21 mouse cellular contexts compared by ENCODE assay signal in genomic region chr9:83483419-83483818, GRCm38 (mm10).
"Had no signal": no experiment of that assay in that cellular context is flagged by ENCODE, and none has a peak within 500 bp of the region (broad histone marks: within the 10 kb centered on the region; RNA-seq: fewer than 3 reads in every experiment).

No protein-coding gene starts in this region.

- H3K27me3 ChIP-seq: limb, embryonic 15.5 days; megakaryocyte, embryonic 14.5 days; midbrain, embryonic 13.5 days; neural tube, embryonic 13.5 days; stomach, embryonic 15.5 days had no signal

- H3K4me2 ChIP-seq: limb, embryonic 15.5 days; liver, embryonic 11.5 days; midbrain, embryonic 13.5 days; neural tube, embryonic 13.5 days; stomach, embryonic 15.5 days had no signal

- ATAC-seq: inflammation-experienced regulatory T-cells, adult 6 months; intestine, embryonic 16.5 days; liver, postnatal 0 days; midbrain, embryonic 13.5 days; midbrain, embryonic 16.5 days had no signal

- H3K4me3 ChIP-seq: limb, embryonic 15.5 days; megakaryocyte, embryonic 14.5 days; midbrain, embryonic 10.5 days; midbrain, embryonic 13.5 days; myocyte; neural tube, embryonic 13.5 days; stomach, embryonic 15.5 days had no signal

- H3K9me3 ChIP-seq: limb, embryonic 15.5 days; megakaryocyte, embryonic 14.5 days; midbrain, embryonic 10.5 days; midbrain, embryonic 13.5 days; neural tube, embryonic 13.5 days; stomach, embryonic 15.5 days had no signal

- H3K9ac ChIP-seq: limb, embryonic 15.5 days; liver, embryonic 14.5 days; liver, postnatal 0 days; midbrain, embryonic 13.5 days; neural tube, embryonic 13.5 days; stomach, embryonic 15.5 days had no signal

- H3K4me1 ChIP-seq: stomach, embryonic 15.5 days had no signal

- H3K27ac ChIP-seq: liver, embryonic 14.5 days; midbrain, embryonic 13.5 days; neural tube, embryonic 13.5 days; stomach, embryonic 15.5 days had no signal

- DNase-seq: kidney, adult 18-20 months; kidney, adult 9 months; kidney, postnatal 14 days; kidney, postnatal 4 days; liver, postnatal 0 days; retina, postnatal 1 day; right cerebral cortex, postnatal 25 days; spleen, adult 18-20 months; thymus, postnatal 36 days had no signal

- H3K36me3 ChIP-seq: limb, embryonic 15.5 days; midbrain, embryonic 10.5 days; midbrain, embryonic 13.5 days; neural tube, embryonic 13.5 days; stomach, embryonic 15.5 days had no signal
